In the genomic region with DNA sequence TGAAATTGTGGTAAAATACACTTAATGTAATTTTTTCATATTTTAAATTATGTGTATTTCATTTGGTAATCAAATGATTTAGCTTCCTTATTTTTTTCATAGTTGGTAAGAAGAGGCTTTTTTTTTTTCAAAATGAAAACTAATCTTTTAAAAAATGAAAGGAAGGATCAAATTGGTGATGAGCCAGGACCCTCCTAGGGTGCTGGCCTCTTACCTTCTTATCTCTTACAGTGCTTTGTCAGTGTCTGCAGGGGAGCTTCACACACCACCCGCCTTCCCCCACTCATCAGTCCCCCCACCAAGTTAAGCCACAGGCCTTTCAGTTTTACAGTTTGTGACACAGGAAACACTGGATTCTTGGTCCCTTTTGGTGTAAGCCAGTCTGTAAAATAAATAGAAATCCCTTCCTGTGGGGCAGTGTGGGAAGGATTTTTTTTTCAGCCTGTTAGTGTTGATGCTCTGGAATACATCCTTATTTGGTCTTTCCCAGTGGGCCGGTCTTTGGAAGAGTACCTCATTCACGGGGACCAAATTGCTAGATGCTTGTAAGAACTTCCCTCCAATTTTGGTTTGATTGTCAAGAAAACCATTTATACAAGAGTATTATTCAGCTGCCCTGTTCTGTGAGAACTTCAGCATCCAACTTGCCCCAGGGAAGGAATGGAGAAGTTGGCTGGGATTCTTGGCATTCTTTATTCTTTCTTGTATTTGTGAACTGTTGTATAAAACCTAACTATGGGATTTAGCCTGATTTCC, we compare ENCODE assay signal across 17 mouse cellular contexts.
DNase-seq lines count a peak whose midpoint lies in the region; ATAC-seq lines count a peak whose summit lies in the region.
"Had no signal": no experiment of that assay in that cellular context is flagged by ENCODE, and none has a peak within 500 bp of the region (broad histone marks: within the 10 kb centered on the region; RNA-seq: fewer than 3 reads in every experiment).

No protein-coding gene starts in this region.

- peak overlapping the region; percentile 46; the same call in 1 of the 2 replicates for H3K27ac ChIP-seq in heart, embryonic 13.5 days (replicated peaks)
- no peak overlapping the region for H3K27ac ChIP-seq in heart, embryonic 12.5 days (ENCODE audit: poor library complexity, severe bottlenecking)
- 0 out of 2 replicates have a peak overlapping the region, but pooled peaks have one; percentile 23 for H3K27ac ChIP-seq in embryonic facial prominence, embryonic 12.5 days
- peak overlapping the region; percentile 52; the same call in 1 of the 2 replicates for H3K27ac ChIP-seq in limb, embryonic 15.5 days
- H3K27ac ChIP-seq in midbrain, embryonic 13.5 days: no peak overlapping the region
- H3K27ac ChIP-seq: gastrocnemius, adult 2 months; midbrain, embryonic 15.5 days had no signal

- WGBS in heart, embryonic 13.5 days: 16% methylated on average over 3 of the region's 3 CpGs
- WGBS in heart, embryonic 12.5 days: 29% methylated on average over 3 of the region's 3 CpGs
- WGBS in embryonic facial prominence, embryonic 12.5 days: 24% methylated on average over 3 of the region's 3 CpGs
- WGBS in limb, embryonic 15.5 days: 31% methylated on average over 3 of the region's 3 CpGs
- WGBS in midbrain, embryonic 13.5 days: 30% methylated on average over 3 of the region's 3 CpGs

- no peaks in the 10 kb centered on the region for H3K9me3 ChIP-seq in heart, embryonic 13.5 days
- no peaks in the 10 kb centered on the region for H3K9me3 ChIP-seq in heart, embryonic 12.5 days (replicated peaks)
- no peaks in the 10 kb centered on the region for H3K9me3 ChIP-seq in embryonic facial prominence, embryonic 12.5 days
- no peaks in the 10 kb centered on the region for H3K9me3 ChIP-seq in limb, embryonic 15.5 days
- H3K9me3 ChIP-seq in midbrain, embryonic 13.5 days: no peaks in the 10 kb centered on the region
- H3K9me3 ChIP-seq: midbrain, embryonic 15.5 days had no signal

- H3K27me3 ChIP-seq in heart, embryonic 13.5 days (replicated peaks): no peaks in the 10 kb centered on the region
- H3K27me3 ChIP-seq in heart, embryonic 12.5 days (replicated peaks): no peaks in the 10 kb centered on the region
- H3K27me3 ChIP-seq in embryonic facial prominence, embryonic 12.5 days: no peaks in the 10 kb centered on the region
- no peaks in the 10 kb centered on the region for H3K27me3 ChIP-seq in limb, embryonic 15.5 days
- H3K27me3 ChIP-seq in midbrain, embryonic 13.5 days: no peaks in the 10 kb centered on the region
- H3K27me3 ChIP-seq: midbrain, embryonic 15.5 days had no signal

- H3K4me2 ChIP-seq in heart, embryonic 13.5 days: no peak overlapping the region
- H3K4me2 ChIP-seq in heart, embryonic 12.5 days: no peak overlapping the region
- no peak overlapping the region for H3K4me2 ChIP-seq in embryonic facial prominence, embryonic 12.5 days (replicated peaks)
- no peak overlapping the region for H3K4me2 ChIP-seq in limb, embryonic 15.5 days
- no peak overlapping the region for H3K4me2 ChIP-seq in midbrain, embryonic 13.5 days (replicated peaks)
- H3K4me2 ChIP-seq: midbrain, embryonic 15.5 days had no signal

- peaks cover 7% of the 10 kb centered on the region for H3K4me1 ChIP-seq in heart, embryonic 13.5 days
- H3K4me1 ChIP-seq in heart, embryonic 12.5 days (replicated peaks): 0 out of 2 replicates have a peak, but pooled peaks cover 2% of the 10 kb centered on the region
- no peaks in the 10 kb centered on the region for H3K4me1 ChIP-seq in embryonic facial prominence, embryonic 12.5 days
- H3K4me1 ChIP-seq in limb, embryonic 15.5 days: peaks cover 4% of the 10 kb centered on the region; the same call in 1 of the 2 replicates
- 0 out of 2 replicates have a peak, but pooled peaks cover 4% of the 10 kb centered on the region for H3K4me1 ChIP-seq in midbrain, embryonic 13.5 days (replicated peaks)
- H3K4me1 ChIP-seq: midbrain, embryonic 15.5 days had no signal

- H3K9ac ChIP-seq in heart, embryonic 13.5 days: no peak overlapping the region
- no peak overlapping the region for H3K9ac ChIP-seq in heart, embryonic 12.5 days
- H3K9ac ChIP-seq in embryonic facial prominence, embryonic 12.5 days: no peak overlapping the region
- H3K9ac ChIP-seq in limb, embryonic 15.5 days: no peak overlapping the region
- H3K9ac ChIP-seq in midbrain, embryonic 13.5 days (replicated peaks): no peak overlapping the region
- H3K9ac ChIP-seq: midbrain, embryonic 15.5 days had no signal

- DNase-seq in lung, postnatal 10 days: peak; percentile 8
- no peak for DNase-seq in lung, postnatal 14 days
- DNase-seq: adrenal gland, adult 8-10 months; cerebellum, postnatal 14 days; gastrocnemius, adult 2 months; kidney, postnatal 25 days; lung, postnatal 36 days; right cerebral cortex, postnatal 25 days; thymus, adult 18-20 months had no signal

- H3K4me3 ChIP-seq in heart, embryonic 13.5 days: no peak overlapping the region
- no peak overlapping the region for H3K4me3 ChIP-seq in heart, embryonic 12.5 days
- no peak overlapping the region for H3K4me3 ChIP-seq in embryonic facial prominence, embryonic 12.5 days
- no peak overlapping the region for H3K4me3 ChIP-seq in limb, embryonic 15.5 days
- no peak overlapping the region for H3K4me3 ChIP-seq in midbrain, embryonic 13.5 days (replicated peaks)
- H3K4me3 ChIP-seq: erythroblast, embryonic 14.5 days; gastrocnemius, adult 2 months; midbrain, embryonic 15.5 days had no signal

- H3K36me3 ChIP-seq in heart, embryonic 13.5 days: peaks cover 26% of the 10 kb centered on the region
- peaks cover 11% of the 10 kb centered on the region; the same call in 1 of the 2 replicates for H3K36me3 ChIP-seq in heart, embryonic 12.5 days
- peaks cover 6% of the 10 kb centered on the region; the same call in 1 of the 2 replicates for H3K36me3 ChIP-seq in embryonic facial prominence, embryonic 12.5 days
- H3K36me3 ChIP-seq in limb, embryonic 15.5 days: 0 out of 2 replicates have a peak, but pooled peaks cover 3% of the 10 kb centered on the region
- peaks cover 9% of the 10 kb centered on the region for H3K36me3 ChIP-seq in midbrain, embryonic 13.5 days
- H3K36me3 ChIP-seq: midbrain, embryonic 15.5 days had no signal

- no peak for ATAC-seq in heart, embryonic 13.5 days (ENCODE audit: extremely low read depth, insufficient number of reproducible peaks, low FRiP score, low TSS enrichment)
- no peak for ATAC-seq in heart, embryonic 12.5 days (ENCODE audit: insufficient number of reproducible peaks, low FRiP score)
- ATAC-seq in embryonic facial prominence, embryonic 12.5 days (ENCODE audit: insufficient number of reproducible peaks, insufficient read depth, low FRiP score, low TSS enrichment): no peak
- ATAC-seq in limb, embryonic 15.5 days (ENCODE audit: insufficient number of reproducible peaks, low FRiP score, low TSS enrichment, low read depth): no peak
- ATAC-seq in midbrain, embryonic 13.5 days: no peak
- no peak for ATAC-seq in erythroblast, adult 5-6 weeks (replicated peaks; ENCODE audit: low FRiP score, poor library complexity, severe bottlenecking)
- ATAC-seq: midbrain, embryonic 15.5 days had no signal

Comparison
In these comparisons a context has a peak if more than half of its experiments do, and no peak if none do; other contexts are left out.
1. H3K27ac ChIP-seq: peak in heart, embryonic 13.5 days (single experiment), embryonic facial prominence, embryonic 12.5 days (single experiment) and limb, embryonic 15.5 days (single experiment); none in heart, embryonic 12.5 days (single experiment) and midbrain, embryonic 13.5 days (single experiment).